Mouse (Mus musculus) ES-E14 (cell line): ENCODE measurements at regions not wholly inside any gene's neighbourhood (a gene's known extent, or its start where the extent isn't known, plus 50 kb on each side); places are given as distances from the start of the nearest gene placed in this dataset.
A peak's percentile ranks its signal among the peaks of the same experiment; 100 is the strongest.

ENCODE experiments used
- DNase-seq: peaks from one replicate; pipeline ENCODE4 v3.0.0-alpha.2; 2013; ENCODE audit warnings: low read depth, low spot score
- H3K27ac ChIP-seq: 2 replicates; pipeline ENCODE4 v1.5.1; 2012; ENCODE audit warnings: low read depth, mild to moderate bottlenecking, low read length, moderate library complexity, mixed read lengths; ENCODE audit not compliant: poor library complexity, insufficient read depth, severe bottlenecking
- H3K36me3 ChIP-seq: 2 replicates; pipeline ENCODE4 v1.6.1; 2012; ENCODE audit warnings: mild to moderate bottlenecking, low read length, moderate library complexity, mixed read lengths; ENCODE audit not compliant: control insufficient read depth, poor library complexity, insufficient read depth, severe bottlenecking
- H3K4me1 ChIP-seq, 2 experiments: fragments of 150-350 bp in 1 of 2; sonication (generic) in 1 of 2; 2 replicates each; pipeline ENCODE4 v1.6.1; 2012; ENCODE audit warnings: low read length in 2 of 2, mild to moderate bottlenecking in 1 of 2, mixed read lengths in 1 of 2; ENCODE audit not compliant: control insufficient read depth in 2 of 2, insufficient read depth in 2 of 2, poor library complexity in 1 of 2
- H3K4me3 ChIP-seq, 2 experiments: fragments of 150-350 bp in 1 of 2; sonication (generic) in 1 of 2; 2 replicates each; pipeline ENCODE4 v1.5.1; 2012; ENCODE audit warnings: low read length in 2 of 2, low read depth in 1 of 2, mild to moderate bottlenecking in 1 of 2, mixed read lengths in 1 of 2; ENCODE audit not compliant: insufficient read depth in 1 of 2, poor library complexity in 1 of 2, severe bottlenecking in 1 of 2
- H3K9ac ChIP-seq: 2 replicates; pipeline ENCODE4 v1.6.1; 2012; ENCODE audit warnings: low read depth, mild to moderate bottlenecking, low read length, mixed read lengths; ENCODE audit not compliant: poor library complexity, insufficient read depth, severe bottlenecking
- H3K9me3 ChIP-seq: fragments of 150-350 bp; sonication (generic); 2 replicates; pipeline ENCODE4 v1.6.1; 2012; ENCODE audit warnings: low read depth, mild to moderate bottlenecking, low read length; ENCODE audit not compliant: control insufficient read depth, insufficient read depth
- CHD2 ChIP-seq: IDR thresholded peaks from 2 replicates; pipeline ENCODE4 v1.6.1; 2014; ENCODE audit warnings: mild to moderate bottlenecking, low read depth, low read length, inconsistent platforms
- HCFC1 ChIP-seq: IDR thresholded peaks from 2 replicates; pipeline ENCODE4 v1.6.1; 2012; ENCODE audit warnings: low read length, inconsistent platforms, borderline replicate concordance; ENCODE audit not compliant: insufficient read depth
- MAFK ChIP-seq: IDR thresholded peaks from 2 replicates; pipeline ENCODE4 v1.6.1; 2014; ENCODE audit warnings: mild to moderate bottlenecking, low read depth, low read length, inconsistent platforms; ENCODE audit not compliant: insufficient read depth
- ZC3H11A ChIP-seq: IDR thresholded peaks from 2 replicates; pipeline ENCODE4 v1.6.1; 2012; ENCODE audit warnings: low read depth, mild to moderate bottlenecking, inconsistent platforms, low read length, borderline replicate concordance
- ZNF384 ChIP-seq: IDR thresholded peaks from 2 replicates; pipeline ENCODE4 v1.6.1; 2012; ENCODE audit warnings: low read depth, low read length, inconsistent platforms
- in situ Hi-C, 2 experiments: fragments of 600-800 bp; cut with MboI; formaldehyde crosslinking; loops; one replicate each; pipeline ENCODE4 v1.15.1; 2025; ENCODE audit warnings: low sequenced_read_pairs in 2 of 2, inconsistent platforms in 1 of 2; ENCODE audit not compliant: unreplicated experiment in 2 of 2

DNA sequence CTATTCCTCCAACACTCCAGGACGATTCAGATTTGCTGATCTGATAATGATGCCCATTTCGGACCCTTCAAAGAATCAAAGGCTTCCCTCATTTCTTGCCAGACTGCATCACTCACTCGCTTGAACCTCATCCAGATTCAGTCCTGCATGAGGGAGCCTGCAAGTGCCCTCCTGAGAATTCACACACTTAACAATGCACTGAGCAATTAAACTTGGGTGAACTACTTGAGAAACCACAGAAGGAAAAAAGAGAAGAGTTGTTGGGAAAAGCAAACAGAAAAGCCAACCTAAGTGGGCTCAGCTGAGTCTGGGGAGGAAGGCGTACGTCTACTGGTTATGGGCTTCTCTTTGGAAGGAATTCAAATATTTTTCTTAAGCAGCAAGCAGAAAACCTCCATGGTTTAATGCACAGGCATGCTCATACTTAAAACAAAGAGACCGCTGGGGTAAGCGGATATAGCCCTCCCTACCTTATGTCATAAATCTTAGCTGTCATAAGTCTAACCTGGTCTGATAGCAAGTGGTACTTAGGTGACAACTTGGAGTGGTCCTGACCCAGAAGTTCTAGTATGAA, 343.6 kb upstream of the Jmjd1c start:
- Histone ChIP-seq H3K27ac (no peak overlapping the region), H3K9ac (no peak overlapping the region), H3K4me1 (no peaks in the 10 kb centered on the region), H3K36me3 (no peaks in the 10 kb centered on the region), H3K4me3 (no peak overlapping the region), H3K9me3 (no peaks in the 10 kb centered on the region)
- no peak for DNase-seq
- TF ChIP-seq ZC3H11A, result no peak
- TF ChIP-seq HCFC1, result no peak
- TF ChIP-seq CHD2, result no peak
- TF ChIP-seq MAFK, result no peak
- TF ChIP-seq ZNF384, result no peak
- in situ Hi-C loops, result no loop called here

DNA sequence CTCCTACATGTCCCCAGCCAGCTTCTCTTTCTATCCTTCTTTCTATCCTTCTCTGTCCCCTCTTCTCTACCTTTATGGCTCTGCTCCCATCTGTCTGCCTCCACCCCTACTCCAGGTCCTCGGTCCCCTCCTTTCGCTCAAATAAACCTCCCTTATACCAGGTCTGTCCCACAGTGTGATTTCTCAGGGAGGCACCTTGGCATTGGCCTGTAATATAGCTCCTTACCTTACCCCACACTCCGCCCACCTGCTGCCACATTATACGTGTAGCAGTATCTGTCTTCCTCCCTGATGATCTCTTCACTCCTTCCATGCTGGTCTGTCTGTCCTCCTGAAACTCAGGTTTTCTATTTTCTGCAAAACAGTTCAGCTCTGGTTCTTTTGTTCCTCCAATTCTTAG, 339.1 kb upstream of the Jmjd1c start:
- Histone ChIP-seq H3K9ac (no peak overlapping the region), H3K27ac (no peak overlapping the region; the same call in 1 of the 2 replicates), H3K9me3 (no peaks in the 10 kb centered on the region), H3K36me3 (no peaks in the 10 kb centered on the region), H3K4me3 (no peak overlapping the region), H3K4me1 (no peaks in the 10 kb centered on the region)
- no peak for DNase-seq
- TF ChIP-seq CHD2 (no peak), ZNF384 (no peak), HCFC1 (no peak), ZC3H11A (no peak), MAFK (no peak)
- in situ Hi-C loops, result no loop called here

DNA sequence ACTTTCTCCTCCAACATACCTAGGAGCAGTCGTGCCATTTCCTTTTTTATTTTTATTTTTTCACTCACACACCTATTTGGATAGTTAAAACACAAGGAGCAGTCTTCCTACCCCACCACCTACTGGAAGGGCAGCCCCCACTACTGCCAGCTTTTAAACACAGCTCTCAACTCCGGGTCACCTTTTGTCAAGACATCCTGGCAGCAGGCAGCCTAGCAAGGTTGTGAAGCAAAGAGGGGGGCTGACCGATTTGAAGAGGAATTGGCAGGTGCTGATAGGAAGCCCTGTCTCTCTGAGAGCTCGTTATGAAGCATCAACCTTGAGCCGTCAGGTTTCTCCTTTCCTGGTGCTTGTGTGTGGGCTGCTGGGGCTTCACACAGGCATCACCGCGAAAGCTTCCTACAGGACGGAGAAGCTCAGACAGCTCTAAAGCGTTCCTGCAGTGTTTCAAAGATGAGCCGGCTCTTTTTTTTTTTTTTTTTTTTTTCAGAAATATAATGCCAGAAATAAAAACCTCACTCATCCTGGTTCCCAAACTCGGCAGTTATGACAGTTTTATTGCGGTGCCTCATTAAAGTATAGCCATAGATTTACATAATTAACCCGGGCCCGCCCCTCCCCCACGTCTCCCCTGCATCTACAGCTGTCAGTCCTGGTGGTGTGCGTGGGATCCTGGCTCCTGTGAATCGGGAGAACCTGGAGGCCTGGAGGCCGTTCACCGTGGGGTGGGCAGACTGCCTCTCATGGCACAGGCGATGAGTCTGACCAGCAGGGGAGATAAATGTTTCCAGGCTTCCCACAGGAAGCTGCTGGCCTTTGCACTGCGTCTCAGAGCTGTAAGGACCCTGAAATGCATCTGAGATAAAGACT, 325.5 kb upstream of the Jmjd1c start:
- no peak for DNase-seq

DNA sequence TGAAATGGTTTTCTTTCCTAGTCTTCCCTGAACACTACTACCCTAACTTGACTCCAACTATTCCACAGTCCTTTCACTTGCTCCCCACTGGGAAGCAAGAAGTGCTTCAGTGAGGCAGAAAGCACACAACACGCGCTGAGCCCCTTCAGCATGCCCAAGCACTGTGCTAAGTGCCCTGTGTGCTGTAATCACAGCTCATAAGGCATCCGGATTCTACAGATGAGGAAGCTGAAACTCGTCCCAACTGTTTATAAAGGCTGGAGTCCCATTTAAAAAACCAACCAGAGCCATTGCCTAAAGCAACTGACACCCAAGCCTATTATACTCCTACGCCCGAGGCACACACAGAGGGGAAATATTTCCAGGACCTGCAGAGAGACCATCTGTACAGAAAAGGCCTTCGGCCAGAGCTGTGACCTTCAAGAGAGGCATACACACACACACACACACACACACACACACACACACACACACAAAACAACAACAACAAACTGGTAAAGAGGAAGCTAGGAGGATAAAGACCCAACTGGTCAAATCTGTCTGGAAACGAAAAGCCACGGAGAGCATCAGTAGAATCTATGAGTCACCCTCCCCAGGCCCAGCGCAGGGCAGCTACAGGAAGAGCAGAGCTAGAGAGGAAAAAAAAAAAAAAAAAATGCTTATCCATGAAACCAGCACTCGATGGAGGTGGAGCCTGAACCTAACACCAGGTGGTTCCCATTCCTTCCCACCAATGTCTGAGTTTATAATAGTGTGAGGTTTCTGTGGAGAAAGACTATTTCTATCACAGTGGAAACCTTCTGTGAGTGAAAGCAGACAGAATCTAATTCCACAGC, 315.4 kb upstream of the Jmjd1c start:
- no peak for DNase-seq
- in situ Hi-C loops, result no loop called here
- Histone ChIP-seq H3K27ac (no peak overlapping the region), H3K9me3 (no peaks in the 10 kb centered on the region), H3K9ac (no peak overlapping the region), H3K36me3 (no peaks in the 10 kb centered on the region), H3K4me3 (no peak overlapping the region), H3K4me1 (no peaks in the 10 kb centered on the region)
- no peak for TF ChIP-seq ZC3H11A
- no peak for TF ChIP-seq MAFK
- TF ChIP-seq HCFC1, result no peak
- no peak for TF ChIP-seq ZNF384
- no peak for TF ChIP-seq CHD2

More for the DNA sequence above, 325.5 kb upstream of the Jmjd1c start:
- in situ Hi-C loops, result no loop called here
- H3K9ac ChIP-seq, result no peak overlapping the region
- no peaks in the 10 kb centered on the region for H3K9me3 ChIP-seq
- H3K36me3 ChIP-seq, result no peaks in the 10 kb centered on the region
- no peak overlapping the region for H3K4me3 ChIP-seq
- TF ChIP-seq ZNF384, result 0 out of 2 replicates have a peak, but pooled peaks have one; percentile 11
- no peak for TF ChIP-seq HCFC1
- H3K4me1 ChIP-seq, result no peaks in the 10 kb centered on the region
- H3K27ac ChIP-seq, result no peak overlapping the region
